Mouse (Mus musculus) limb, embryonic 14.5 days (tissue): ENCODE results near the gene Asprv1. TPM values are rescaled to one million over a fixed set of nuclear protein-coding genes. Genes with fewer than 3 reads are reported as not detected.

ENCODE experiments used
- ATAC-seq: fragments of 200-750 bp; cut with Nextera tagmentation; 2 replicates; pipeline ENCODE4 v1.8.0; 2017; ENCODE audit warnings: low read depth, moderate number of reproducible peaks, moderate TSS enrichment; ENCODE audit not compliant: low FRiP score
- DNase-seq: peaks from one replicate; pipeline ENCODE4 v3.0.0-alpha.2; 2015; ENCODE audit warnings: low spot score
- H3K27ac ChIP-seq: fragments of 300-500 bp; sonication (generic); replicated peaks from 2 replicates; pipeline ENCODE4 v1.5.1; 2014; ENCODE audit warnings: low read depth, mild to moderate bottlenecking, low read length, moderate library complexity, mixed read lengths
- H3K27me3 ChIP-seq: fragments of 300-500 bp; sonication (generic); 2 replicates; pipeline ENCODE4 v1.6.1; 2014; ENCODE audit warnings: low read length, mixed read lengths; ENCODE audit not compliant: control insufficient read depth, insufficient read depth
- H3K36me3 ChIP-seq: fragments of 300-500 bp; sonication (generic); 2 replicates; pipeline ENCODE4 v1.6.1; 2014; ENCODE audit warnings: mild to moderate bottlenecking, low read length, moderate library complexity, mixed read lengths; ENCODE audit not compliant: control insufficient read depth, insufficient read depth
- H3K4me1 ChIP-seq: fragments of 300-500 bp; sonication (generic); 2 replicates; pipeline ENCODE4 v1.6.1; 2014; ENCODE audit warnings: antibody characterized with exemption, low read length, mixed read lengths; ENCODE audit not compliant: control insufficient read depth, insufficient read depth
- H3K4me2 ChIP-seq: fragments of 300-500 bp; sonication (generic); replicated peaks from 2 replicates; pipeline ENCODE4 v1.6.1; 2014; ENCODE audit warnings: low read depth, mild to moderate bottlenecking, low read length, moderate library complexity; ENCODE audit not compliant: severe bottlenecking
- H3K4me3 ChIP-seq: fragments of 300-500 bp; sonication (generic); replicated peaks from 2 replicates; pipeline ENCODE4 v1.5.1; 2014; ENCODE audit warnings: low read length
- H3K9ac ChIP-seq: fragments of 300-500 bp; sonication (generic); 2 replicates; pipeline ENCODE4 v1.6.1; 2014; ENCODE audit warnings: mild to moderate bottlenecking, low read depth, low read length, moderate library complexity; ENCODE audit not compliant: severe bottlenecking
- H3K9me3 ChIP-seq: fragments of 300-500 bp; sonication (generic); 2 replicates; pipeline ENCODE4 v1.6.1; 2016; ENCODE audit warnings: low read length; ENCODE audit not compliant: control insufficient read depth
- POLR2A ChIP-seq: fragments of 200-500 bp; IDR thresholded peaks from 2 replicates; pipeline ENCODE4 v1.8.0; 2012; ENCODE audit warnings: inconsistent platforms, mild to moderate bottlenecking, moderate library complexity, borderline replicate concordance; ENCODE audit not compliant: insufficient read depth, insufficient read length; ENCODE audit errors: extremely low read depth
- WGBS: fragments of 180-500 bp; shearing (Covaris S2); extraction: QIAGEN DNeasy Blood & Tissue Kit; methylation state at CpG from one replicate; pipeline ENCODE4 v1.1.7; 2014; 5-methylcytosine and 5-hydroxymethylcytosine counted together
- polyA plus RNA-seq, 2 experiments: library from polyadenylated mRNA; depleted of rRNA in 1 of 2; stranded (reverse) in 1 of 2; unstranded in 1 of 2; fragments of >200 nt; fragmentation: Nextera tagmentation in 1 of 2; extraction: Ambion mirVana in 1 of 2; gene quantifications; 2 replicates each; pipeline versions ENCODE4 v1.2.1 to v1.2.3; 2012 to 2014

The Asprv1 gene
- polyA plus RNA-seq, 2 experiments: 34.8 to 100.0 TPM

DNA sequence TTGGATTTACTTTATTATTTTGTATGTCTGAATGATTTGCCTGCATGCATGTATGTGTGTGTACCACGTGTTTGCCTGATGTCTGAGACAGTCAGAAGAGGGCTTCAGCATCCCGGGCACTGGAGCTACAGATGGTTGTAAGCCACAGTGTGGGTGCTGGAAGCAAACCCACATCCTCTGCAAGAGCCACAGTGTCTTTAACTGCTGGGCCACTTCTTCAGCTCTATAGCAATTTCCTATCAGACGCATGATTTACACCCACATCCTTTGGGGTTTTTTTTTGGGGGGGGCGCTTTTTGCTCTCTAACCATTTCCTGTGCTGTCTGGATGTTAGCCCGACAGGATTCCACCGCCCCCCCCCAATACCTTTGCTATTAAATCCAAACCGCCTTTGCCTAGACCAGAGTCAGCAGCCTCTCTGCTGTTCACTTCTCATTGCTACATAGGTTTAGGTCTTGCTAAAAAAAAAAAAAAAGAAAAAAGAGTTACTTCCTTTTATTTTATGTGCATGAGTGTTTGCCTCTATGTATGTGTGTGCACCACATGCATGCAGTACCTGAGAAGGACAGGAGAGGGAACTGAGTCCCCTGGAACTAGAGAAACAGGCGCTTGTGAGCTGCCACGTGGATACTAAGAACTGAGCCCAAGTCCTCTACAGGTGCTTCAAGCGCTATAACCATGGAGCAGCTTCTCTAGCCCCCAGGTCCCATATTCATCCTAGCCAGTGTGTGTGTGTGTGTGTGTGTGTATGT is 34.6 kb upstream of the Asprv1 start:
- no peak overlapping the region for H3K4me2 ChIP-seq
- DNase-seq (no peak), ATAC-seq (no peak)
- no peak for TF ChIP-seq POLR2A
- H3K9ac ChIP-seq: no peak overlapping the region
- H3K4me3 ChIP-seq: no peak overlapping the region
- H3K36me3 ChIP-seq: no peaks in the 10 kb centered on the region
- no peaks in the 10 kb centered on the region for H3K9me3 ChIP-seq
- WGBS: 79% methylated on average over 10 of the region's 10 CpGs
- no peak overlapping the region for H3K27ac ChIP-seq
- no peaks in the 10 kb centered on the region for H3K4me1 ChIP-seq
- no peaks in the 10 kb centered on the region for H3K27me3 ChIP-seq

DNA sequence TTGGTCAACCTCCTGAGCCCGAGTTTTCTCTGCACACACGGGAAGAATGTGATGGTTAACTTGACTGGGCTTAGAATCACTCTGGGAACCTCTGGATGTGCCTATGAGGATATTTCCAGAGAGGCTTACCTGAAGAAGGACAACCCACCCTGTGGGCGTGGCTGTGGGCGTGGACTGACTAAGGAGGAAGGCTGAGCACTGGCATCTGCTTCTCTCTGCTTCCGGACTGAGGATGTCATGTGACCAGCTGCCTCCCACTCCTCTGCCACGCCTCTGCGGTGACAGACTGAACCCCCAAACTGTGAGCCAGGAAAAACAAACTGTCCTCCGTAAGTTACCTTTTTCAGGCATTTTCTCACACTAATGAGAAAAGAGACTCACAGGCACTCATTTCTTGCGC is 33.3 kb upstream of the Asprv1 start:
- H3K9me3 ChIP-seq: no peaks in the 10 kb centered on the region
- peak; percentile 50 for DNase-seq

DNA sequence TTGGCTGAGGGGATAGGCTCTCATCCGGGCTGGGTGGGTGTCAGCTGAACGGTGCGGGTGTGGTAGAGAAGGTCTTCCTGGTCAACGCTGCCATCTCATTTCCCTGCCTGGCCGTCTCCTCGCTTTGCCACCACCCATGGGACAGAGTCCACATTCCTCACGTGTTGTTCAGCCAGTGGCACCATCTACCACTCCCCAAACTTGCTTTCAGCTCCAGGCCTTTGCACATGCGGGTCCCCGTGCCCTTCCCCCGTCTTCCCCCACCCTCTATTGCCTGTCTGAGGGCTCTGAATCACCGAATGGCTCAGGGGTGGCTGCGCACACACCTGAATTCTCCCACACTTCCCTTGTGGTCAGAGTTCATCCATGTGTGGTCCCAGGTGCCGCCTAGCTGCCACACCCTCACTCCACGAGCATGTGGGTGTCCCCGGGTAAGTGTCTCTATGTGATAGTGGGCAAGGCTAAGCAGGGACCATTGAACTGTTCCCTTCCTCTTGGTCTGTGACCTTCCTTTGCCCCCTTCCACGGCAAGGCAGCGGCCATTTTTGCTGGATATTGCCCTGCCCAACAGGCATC is 32.0 kb upstream of the Asprv1 start:
- H3K9ac ChIP-seq: no peak overlapping the region
- 80% methylated on average over 17 of the region's 17 CpGs for WGBS

More for the DNA sequence above, 33.3 kb upstream of the Asprv1 start:
- no peak for ATAC-seq
- H3K27ac ChIP-seq: no peak overlapping the region
- H3K27me3 ChIP-seq: no peaks in the 10 kb centered on the region
- no peaks in the 10 kb centered on the region for H3K36me3 ChIP-seq
- peak overlapping the region; percentile 11; the same call in 1 of the 2 replicates for H3K4me2 ChIP-seq
- H3K4me1 ChIP-seq: peaks cover 4% of the 10 kb centered on the region
- 19% methylated on average over 9 of the region's 9 CpGs for WGBS
- TF ChIP-seq POLR2A: no peak
- peak overlapping the region; percentile 4; the same call in 1 of the 2 replicates for H3K4me3 ChIP-seq
- no peak overlapping the region for H3K9ac ChIP-seq

DNA sequence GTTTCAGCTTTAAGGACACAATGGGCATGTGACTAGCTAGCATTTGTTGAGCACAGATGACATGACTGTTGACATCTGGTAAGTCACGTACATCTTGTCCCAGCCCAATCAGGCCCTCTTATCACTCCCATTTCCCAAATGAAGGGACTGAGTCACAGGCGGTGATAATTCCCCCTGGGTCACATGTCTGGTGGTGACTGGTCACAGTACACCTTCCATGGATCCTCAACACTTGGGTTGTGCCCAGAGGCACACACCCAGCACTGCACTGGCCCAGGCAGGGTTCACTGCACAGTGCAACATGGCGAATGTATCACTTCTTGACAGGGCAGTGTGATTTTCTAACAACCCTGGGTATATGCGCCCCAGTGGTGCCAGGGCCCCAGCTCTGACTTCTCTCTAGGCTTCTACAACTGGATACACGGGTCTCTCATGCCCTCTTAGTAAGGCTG is 29.2 kb upstream of the Asprv1 start:
- Histone ChIP-seq H3K36me3 (no peaks in the 10 kb centered on the region), H3K9ac (no peak overlapping the region), H3K27ac (no peak overlapping the region), H3K9me3 (no peaks in the 10 kb centered on the region), H3K27me3 (no peaks in the 10 kb centered on the region), H3K4me1 (peaks cover 13% of the 10 kb centered on the region), H3K4me3 (no peak overlapping the region), H3K4me2 (no peak overlapping the region)
- no peak for TF ChIP-seq POLR2A
- ATAC-seq (no peak), DNase-seq (no peak)
- 77% methylated on average over 5 of the region's 5 CpGs for WGBS

More for the DNA sequence above, 32.0 kb upstream of the Asprv1 start:
- Histone ChIP-seq H3K4me1 (peaks cover 13% of the 10 kb centered on the region), H3K4me3 (no peak overlapping the region), H3K4me2 (no peak overlapping the region), H3K36me3 (no peaks in the 10 kb centered on the region), H3K27me3 (no peaks in the 10 kb centered on the region), H3K27ac (no peak overlapping the region), H3K9me3 (no peaks in the 10 kb centered on the region)
- ATAC-seq (no peak), DNase-seq (no peak)
- TF ChIP-seq POLR2A: no peak

DNA sequence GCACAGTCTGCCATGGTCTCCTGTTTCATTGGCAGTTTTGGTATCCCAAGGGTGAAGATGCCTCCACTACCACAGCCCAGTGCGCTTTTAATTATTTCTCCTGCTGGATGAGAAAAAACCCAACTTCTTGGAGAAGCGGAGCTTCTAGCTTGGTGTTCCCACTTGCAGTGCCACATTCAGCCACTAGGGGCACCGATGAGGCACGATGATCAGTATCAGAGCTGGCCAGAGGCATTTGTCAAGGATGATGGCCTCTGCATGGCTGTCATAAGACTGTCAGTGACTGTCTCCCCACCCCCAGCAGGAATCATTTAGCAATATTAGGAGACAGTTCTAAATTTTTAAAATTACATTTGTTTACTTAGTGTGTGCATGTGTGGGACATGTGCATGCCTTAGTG is 28.8 kb upstream of the Asprv1 start:
- no peaks in the 10 kb centered on the region for H3K9me3 ChIP-seq
- no peak overlapping the region for H3K4me2 ChIP-seq
- no peak overlapping the region for H3K27ac ChIP-seq
- 22% methylated on average over 4 of the region's 4 CpGs for WGBS
- ATAC-seq (0 out of 2 replicates have a peak, but pooled peaks have one; percentile 14), DNase-seq (peak; percentile 70)
- no peaks in the 10 kb centered on the region for H3K36me3 ChIP-seq
- no peak overlapping the region for H3K4me3 ChIP-seq
- H3K27me3 ChIP-seq: no peaks in the 10 kb centered on the region
- H3K9ac ChIP-seq: no peak overlapping the region
- peaks cover 13% of the 10 kb centered on the region for H3K4me1 ChIP-seq
- no peak for TF ChIP-seq POLR2A
